Mouse (Mus musculus) neural tube, embryonic 12.5 days (tissue): ENCODE data around the gene Cisd3. TPM values are rescaled to one million over a fixed set of nuclear protein-coding genes. Genes with fewer than 3 reads are reported as not detected.

Experiments
- ATAC-seq: fragments of 200-750 bp; cut with Nextera tagmentation; 2 replicates; pipeline ENCODE4 v1.8.0; 2017; ENCODE audit warnings: low read depth, mild to moderate bottlenecking, moderate TSS enrichment, moderate library complexity; ENCODE audit not compliant: low FRiP score
- H3K27ac ChIP-seq: fragments of 300-500 bp; sonication (generic); 2 replicates; pipeline ENCODE4 v1.5.1; 2016
- H3K27me3 ChIP-seq: fragments of 300-500 bp; sonication (generic); replicated peaks from 2 replicates; pipeline ENCODE4 v1.6.1; 2016; ENCODE audit warnings: mild to moderate bottlenecking
- H3K36me3 ChIP-seq: fragments of 300-500 bp; sonication (generic); 2 replicates; pipeline ENCODE4 v1.6.1; 2016; ENCODE audit warnings: mild to moderate bottlenecking
- H3K4me1 ChIP-seq: fragments of 300-500 bp; sonication (generic); 2 replicates; pipeline ENCODE4 v1.6.1; 2016
- H3K4me2 ChIP-seq: fragments of 300-500 bp; sonication (generic); replicated peaks from 2 replicates; pipeline ENCODE4 v1.6.1; 2016; ENCODE audit warnings: mild to moderate bottlenecking
- H3K4me3 ChIP-seq: fragments of 300-500 bp; sonication (generic); 2 replicates; pipeline ENCODE4 v1.5.1; 2016
- H3K9ac ChIP-seq: fragments of 300-500 bp; sonication (generic); 2 replicates; pipeline ENCODE4 v1.6.1; 2016; ENCODE audit warnings: mild to moderate bottlenecking
- H3K9me3 ChIP-seq: fragments of 300-500 bp; sonication (generic); 2 replicates; pipeline ENCODE4 v1.6.1; 2016; ENCODE audit warnings: mild to moderate bottlenecking
- WGBS: fragments of 180-500 bp; shearing (Covaris S2); methylation state at CpG from one replicate; pipeline ENCODE4 v1.1.7; 2016; 5-methylcytosine and 5-hydroxymethylcytosine counted together
- polyA plus RNA-seq: library from polyadenylated mRNA; unstranded; fragments of >200 nt; fragmentation: Nextera tagmentation; extraction: Ambion mirVana; gene quantifications from 2 replicates; pipeline ENCODE4 v1.2.1, GENCODE M21; 2016

Gene Cisd3
- polyA plus RNA-seq, 1 experiment from 2014 or later, result 25.6 TPM

GRCm38 (mm10) chr11:97696669-97697068 lies 11.0 kb downstream of the Cisd3 start:
- no peak overlapping the region for H3K27ac ChIP-seq
- H3K9ac ChIP-seq, result no peak overlapping the region; the same call in 1 of the 2 replicates
- no peaks in the 10 kb centered on the region for H3K9me3 ChIP-seq
- WGBS, result 78% methylated on average over 8 of the region's 8 CpGs
- peaks cover 17% of the 10 kb centered on the region for H3K36me3 ChIP-seq
- H3K27me3 ChIP-seq, result no peaks in the 10 kb centered on the region
- H3K4me3 ChIP-seq, result 0 out of 2 replicates have a peak overlapping the region, but pooled peaks have one; percentile 7
- H3K4me2 ChIP-seq, result peak overlapping the region; percentile 81
- no peak for ATAC-seq
- peaks cover 59% of the 10 kb centered on the region for H3K4me1 ChIP-seq

GRCm38 (mm10) chr11:97697199-97697890 lies 11.7 kb downstream of the Cisd3 start:
- Histone ChIP-seq H3K27ac (peak overlapping the region; percentile 95; the same call in 1 of the 2 replicates), H3K4me1 (peaks cover 64% of the 10 kb centered on the region), H3K9ac (peak overlapping the region; percentile 95), H3K27me3 (no peaks in the 10 kb centered on the region), H3K4me2 (peak overlapping the region; percentile 81), H3K36me3 (peaks cover 10% of the 10 kb centered on the region), H3K4me3 (peak overlapping the region; percentile 88), H3K9me3 (no peaks in the 10 kb centered on the region)
- no peak for ATAC-seq
- 61% methylated on average over 11 of the region's 11 CpGs for WGBS

- Histone ChIP-seq H3K9ac (peak overlapping the region; percentile 95), H3K4me2 (peak overlapping the region; percentile 81), H3K27me3 (no peaks in the 10 kb centered on the region), H3K9me3 (no peaks in the 10 kb centered on the region), H3K36me3 (peaks cover 4% of the 10 kb centered on the region), H3K27ac (peak overlapping the region; percentile 95), H3K4me1 (peaks cover 64% of the 10 kb centered on the region), H3K4me3 (peak overlapping the region; percentile 88)
- ATAC-seq, result no peak
- 2% methylated on average over 14 of the region's 14 CpGs for WGBS
These were observed 12.4 kb downstream of the Cisd3 start for GRCm38 (mm10) chr11:97697891-97698529.

- no peaks in the 10 kb centered on the region for H3K36me3 ChIP-seq
- H3K4me1 ChIP-seq, result peaks cover 61% of the 10 kb centered on the region
- no peaks in the 10 kb centered on the region for H3K27me3 ChIP-seq
- peak overlapping the region; percentile 95 for H3K9ac ChIP-seq
- WGBS, result under 1% methylated on average over 63 of the region's 63 CpGs
- peak; percentile 5; the same call in 1 of the 2 replicates for ATAC-seq
- H3K27ac ChIP-seq, result peak overlapping the region; percentile 95
- H3K4me2 ChIP-seq, result peak overlapping the region; percentile 81
- no peaks in the 10 kb centered on the region for H3K9me3 ChIP-seq
- H3K4me3 ChIP-seq, result peak overlapping the region; percentile 88
These were observed 13.3 kb downstream of the Cisd3 start for GRCm38 (mm10) chr11:97698741-97699611.

- peak overlapping the region; percentile 95 for H3K27ac ChIP-seq
- no peaks in the 10 kb centered on the region for H3K36me3 ChIP-seq
- no peaks in the 10 kb centered on the region for H3K27me3 ChIP-seq
- peak overlapping the region; percentile 81 for H3K4me2 ChIP-seq
- H3K4me3 ChIP-seq, result peak overlapping the region; percentile 88
- H3K9ac ChIP-seq, result peak overlapping the region; percentile 95
- peaks cover 60% of the 10 kb centered on the region for H3K4me1 ChIP-seq
- H3K9me3 ChIP-seq, result no peaks in the 10 kb centered on the region
- peak; percentile 27 for ATAC-seq
- 1% methylated on average over 6 of the region's 9 CpGs for WGBS
These were observed 14.0 kb downstream of the Cisd3 start for GRCm38 (mm10) chr11:97699626-97700002.

- H3K27ac ChIP-seq, result peak within 1 kb of the TSS; percentile 95
- peak within 1 kb of the TSS; percentile 81 for H3K4me2 ChIP-seq
- peak; percentile 21; the same call in 1 of the 2 replicates for ATAC-seq
- no peaks in the 10 kb centered on the region for H3K9me3 ChIP-seq
- H3K9ac ChIP-seq, result peak within 1 kb of the TSS; percentile 95
- WGBS, result under 1% methylated on average over 85 of the region's 85 CpGs
- no peaks in the 10 kb centered on the region for H3K27me3 ChIP-seq
- peak within 1 kb of the TSS; percentile 88 for H3K4me3 ChIP-seq
- no peaks in the 10 kb centered on the region for H3K36me3 ChIP-seq
- H3K4me1 ChIP-seq, result peaks cover 59% of the 10 kb centered on the region
These were observed 14.5 kb downstream of the Cisd3 start, which contains the start of gene Pcgf2 for GRCm38 (mm10) chr11:97700003-97700745. TSS of gene Pcgf2 (minus strand) at chr11:97700497.

GRCm38 (mm10) chr11:97700746-97701580 lies 15.3 kb downstream of the Cisd3 start:
- ATAC-seq, result no peak
- Histone ChIP-seq H3K27ac (peak overlapping the region; percentile 95), H3K4me1 (peaks cover 51% of the 10 kb centered on the region)

GRCm38 (mm10) chr11:97701581-97702392 lies 16.2 kb downstream of the Cisd3 start:
- H3K27ac ChIP-seq, result no peak overlapping the region

More at GRCm38 (mm10) chr11:97700746-97701580, 15.3 kb downstream of the Cisd3 start:
- H3K4me2 ChIP-seq, result peak overlapping the region; percentile 81
- peaks cover 5% of the 10 kb centered on the region for H3K36me3 ChIP-seq
- 15% methylated on average over 30 of the region's 30 CpGs for WGBS
- no peaks in the 10 kb centered on the region for H3K27me3 ChIP-seq
- H3K4me3 ChIP-seq, result peak overlapping the region; percentile 88
- H3K9me3 ChIP-seq, result no peaks in the 10 kb centered on the region
- peak overlapping the region; percentile 95 for H3K9ac ChIP-seq

GRCm38 (mm10) chr11:97702393-97702745 lies 16.7 kb downstream of the Cisd3 start:
- Histone ChIP-seq H3K36me3 (peaks cover 19% of the 10 kb centered on the region), H3K27ac (no peak overlapping the region), H3K27me3 (no peaks in the 10 kb centered on the region), H3K4me1 (peaks cover 37% of the 10 kb centered on the region), H3K9me3 (no peaks in the 10 kb centered on the region), H3K4me3 (peak overlapping the region; percentile 83), H3K4me2 (peak overlapping the region; percentile 81), H3K9ac (peak overlapping the region; percentile 53)
- ATAC-seq, result 0 out of 2 replicates have a peak, but pooled peaks have one; percentile 3
- WGBS, result under 1% methylated on average over 24 of the region's 24 CpGs

More at GRCm38 (mm10) chr11:97701581-97702392, 16.2 kb downstream of the Cisd3 start:
- Histone ChIP-seq H3K36me3 (peaks cover 13% of the 10 kb centered on the region), H3K4me2 (peak overlapping the region; percentile 81), H3K4me3 (peak overlapping the region; percentile 88; the same call in 1 of the 2 replicates), H3K27me3 (no peaks in the 10 kb centered on the region), H3K9ac (peak overlapping the region; percentile 95; the same call in 1 of the 2 replicates), H3K4me1 (peaks cover 43% of the 10 kb centered on the region), H3K9me3 (no peaks in the 10 kb centered on the region)
- ATAC-seq, result no peak
- 52% methylated on average over 15 of the region's 15 CpGs for WGBS
